Mouse (Mus musculus) forebrain, embryonic 16.5 days (tissue): ENCODE results near the gene Mak. TPM values are rescaled to one million over a fixed set of nuclear protein-coding genes. Genes with fewer than 3 reads are reported as not detected.

Experiments used
- ATAC-seq: fragments of 200-750 bp; cut with Nextera tagmentation; 2 replicates; pipeline ENCODE4 v1.8.0; 2017; ENCODE audit warnings: mild to moderate bottlenecking, moderate library complexity
- H3K27ac ChIP-seq: fragments of 300-500 bp; sonication (generic); 2 replicates; pipeline ENCODE4 v1.5.1; 2014; ENCODE audit warnings: low read length, control low read depth
- H3K27me3 ChIP-seq: fragments of 300-500 bp; sonication (generic); replicated peaks from 2 replicates; pipeline ENCODE4 v1.6.1; 2014; ENCODE audit warnings: low read length; ENCODE audit not compliant: control insufficient read depth, insufficient read depth
- H3K36me3 ChIP-seq: fragments of 300-500 bp; sonication (generic); 2 replicates; pipeline ENCODE4 v1.6.1; 2014; ENCODE audit not compliant: control insufficient read depth, insufficient read depth
- H3K4me1 ChIP-seq: fragments of 300-500 bp; sonication (generic); replicated peaks from 2 replicates; pipeline ENCODE4 v1.6.1; 2014; ENCODE audit warnings: low read length; ENCODE audit not compliant: control insufficient read depth, insufficient read depth
- H3K4me2 ChIP-seq: fragments of 300-500 bp; sonication (generic); 2 replicates; pipeline ENCODE4 v1.6.1; 2014; ENCODE audit warnings: mild to moderate bottlenecking, low read length, control low read depth
- H3K4me3 ChIP-seq: fragments of 300-500 bp; sonication (generic); replicated peaks from 2 replicates; pipeline ENCODE4 v1.5.1; 2014; ENCODE audit warnings: mild to moderate bottlenecking, low read length, control low read depth
- H3K9ac ChIP-seq: fragments of 300-500 bp; sonication (generic); replicated peaks from 2 replicates; pipeline ENCODE4 v1.6.1; 2014; ENCODE audit warnings: low read depth, low read length, control low read depth
- H3K9me3 ChIP-seq: fragments of 300-500 bp; sonication (generic); 2 replicates; pipeline ENCODE4 v1.6.1; 2016; ENCODE audit warnings: low read length; ENCODE audit not compliant: control insufficient read depth
- WGBS: fragments of 180-500 bp; shearing (Covaris S2); extraction: QIAGEN DNeasy Blood & Tissue Kit; methylation state at CpG from one replicate; pipeline ENCODE4 v1.1.7; 2014; 5-methylcytosine and 5-hydroxymethylcytosine counted together
- polyA plus RNA-seq: library from polyadenylated mRNA; unstranded; fragments of >200 nt; fragmentation: Nextera tagmentation; extraction: Ambion mirVana; gene quantifications from 2 replicates; pipeline ENCODE4 v1.2.1, GENCODE M21; 2015

The Mak gene
- polyA plus RNA-seq = 1.6 and 2.1 TPM in 2 replicates

GRCm38 (mm10) chr13:41079421-41079780, at the start of gene Mak:
Mak (minus strand) TSS chr13:41079706.
- Histone ChIP-seq H3K4me2 (peak within 1 kb of the TSS; percentile 74), H3K9me3 (no peaks in the 10 kb centered on the region), H3K4me1 (peaks cover 15% of the 10 kb centered on the region), H3K27ac (no peak within 1 kb of the TSS), H3K27me3 (peaks cover 2% of the 10 kb centered on the region; the same call in 1 of the 2 replicates), H3K4me3 (peak within 1 kb of the TSS; percentile 49), H3K9ac (peak within 1 kb of the TSS; percentile 55), H3K36me3 (no peaks in the 10 kb centered on the region)
- WGBS = under 1% methylated on average over 40 of the region's 40 CpGs
- ATAC-seq = peak; percentile 94

GRCm38 (mm10) chr13:41129061-41129460, 49.6 kb upstream of the Mak start:
- WGBS = 87% methylated on average over 8 of the region's 8 CpGs
- no peak overlapping the region for H3K9ac ChIP-seq

GRCm38 (mm10) chr13:41128326-41128725, 48.8 kb upstream of the Mak start:
- H3K9ac ChIP-seq = no peak overlapping the region
- H3K4me3 ChIP-seq = no peak overlapping the region
- no peak overlapping the region for H3K4me2 ChIP-seq
- H3K9me3 ChIP-seq = no peaks in the 10 kb centered on the region
- H3K36me3 ChIP-seq = no peaks in the 10 kb centered on the region
- 87% methylated on average over 8 of the region's 8 CpGs for WGBS
- H3K4me1 ChIP-seq = no peaks in the 10 kb centered on the region
- no peak for ATAC-seq
- no peak overlapping the region for H3K27ac ChIP-seq
- H3K27me3 ChIP-seq = no peaks in the 10 kb centered on the region

More at GRCm38 (mm10) chr13:41129061-41129460, 49.6 kb upstream of the Mak start:
- Histone ChIP-seq H3K36me3 (no peaks in the 10 kb centered on the region), H3K27ac (no peak overlapping the region), H3K9me3 (no peaks in the 10 kb centered on the region), H3K27me3 (no peaks in the 10 kb centered on the region), H3K4me2 (no peak overlapping the region), H3K4me1 (no peaks in the 10 kb centered on the region), H3K4me3 (no peak overlapping the region)
- no peak for ATAC-seq

GRCm38 (mm10) chr13:41123666-41124225, 44.2 kb upstream of the Mak start:
- Histone ChIP-seq H3K4me1 (no peaks in the 10 kb centered on the region), H3K27ac (peak overlapping the region; percentile 43; the same call in 1 of the 2 replicates), H3K9me3 (no peaks in the 10 kb centered on the region), H3K4me3 (no peak overlapping the region), H3K27me3 (no peaks in the 10 kb centered on the region), H3K36me3 (no peaks in the 10 kb centered on the region), H3K9ac (no peak overlapping the region), H3K4me2 (no peak overlapping the region)
- peak; percentile 57 for ATAC-seq
- 44% methylated on average over 6 of the region's 6 CpGs for WGBS

- Histone ChIP-seq H3K9ac (no peak overlapping the region), H3K27ac (no peak overlapping the region), H3K9me3 (no peaks in the 10 kb centered on the region), H3K27me3 (0 out of 2 replicates have a peak, but pooled peaks cover 4% of the 10 kb centered on the region), H3K4me2 (no peak overlapping the region), H3K36me3 (no peaks in the 10 kb centered on the region), H3K4me3 (no peak overlapping the region), H3K4me1 (no peaks in the 10 kb centered on the region)
- ATAC-seq = no peak
- WGBS = 30% methylated on average over 9 of the region's 9 CpGs
Measured at GRCm38 (mm10) chr13:41119152-41119945, 39.8 kb upstream of the Mak start.

- H3K4me3 ChIP-seq = no peak within 1 kb of the TSS
- no peak for ATAC-seq
Measured at GRCm38 (mm10) chr13:41113940-41114339, 34.4 kb upstream of the Mak start, which contains the start of gene Sycp2l. Sycp2l (plus strand) TSS chr13:41114307.

DNA sequence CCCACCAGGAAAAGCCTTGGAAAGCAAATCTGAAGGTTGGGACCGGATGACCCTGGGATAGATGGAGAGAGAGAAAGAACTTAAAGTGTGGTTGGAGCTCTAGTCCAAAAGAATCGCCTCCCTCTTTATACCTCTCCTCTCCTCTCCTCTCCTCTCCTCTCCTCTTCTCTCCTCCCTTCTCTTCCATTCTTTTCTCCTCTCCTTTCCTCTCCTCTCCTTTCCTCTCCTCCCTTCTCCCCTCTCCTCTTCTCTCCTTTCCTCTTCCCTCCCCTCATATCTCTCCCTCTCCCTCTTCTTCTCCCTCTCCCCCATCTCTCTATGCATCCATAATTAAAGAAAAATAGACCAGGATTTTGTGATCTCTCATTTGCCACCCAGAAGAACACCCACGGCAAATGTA, 31.4 kb upstream of the Mak start, which contains the start of gene Gcm2:
Gcm2 (minus strand) TSS at position 101 of the 400 bp plus-strand sequence.
- Histone ChIP-seq H3K4me2 (no peak within 1 kb of the TSS), H3K27ac (no peak within 1 kb of the TSS), H3K9me3 (no peaks in the 10 kb centered on the region), H3K4me3 (no peak within 1 kb of the TSS), H3K9ac (no peak within 1 kb of the TSS), H3K36me3 (no peaks in the 10 kb centered on the region), H3K4me1 (no peaks in the 10 kb centered on the region), H3K27me3 (0 out of 2 replicates have a peak, but pooled peaks cover 7% of the 10 kb centered on the region)
- ATAC-seq = no peak
- 89% methylated on average over 2 of the region's 3 CpGs for WGBS

More at GRCm38 (mm10) chr13:41113940-41114339, 34.4 kb upstream of the Mak start, which contains the start of gene Sycp2l:
- no peak within 1 kb of the TSS for H3K9ac ChIP-seq
- H3K27me3 ChIP-seq = 0 out of 2 replicates have a peak, but pooled peaks cover 7% of the 10 kb centered on the region
- H3K27ac ChIP-seq = no peak within 1 kb of the TSS
- H3K9me3 ChIP-seq = no peaks in the 10 kb centered on the region
- H3K4me1 ChIP-seq = no peaks in the 10 kb centered on the region
- WGBS = 29% methylated on average over 14 of the region's 14 CpGs
- H3K36me3 ChIP-seq = no peaks in the 10 kb centered on the region
- 0 out of 2 replicates have a peak within 1 kb of the TSS, but pooled peaks have one; percentile 7 for H3K4me2 ChIP-seq

- no peak overlapping the region for H3K27ac ChIP-seq
- H3K27me3 ChIP-seq = no peaks in the 10 kb centered on the region
- no peaks in the 10 kb centered on the region for H3K4me1 ChIP-seq
- H3K4me2 ChIP-seq = no peak overlapping the region
- H3K4me3 ChIP-seq = no peak overlapping the region
- ATAC-seq = no peak
- 96% methylated on average over 13 of the region's 13 CpGs for WGBS
- H3K36me3 ChIP-seq = no peaks in the 10 kb centered on the region
- H3K9ac ChIP-seq = no peak overlapping the region
- no peaks in the 10 kb centered on the region for H3K9me3 ChIP-seq
Measured at GRCm38 (mm10) chr13:41105541-41105940, 26.0 kb upstream of the Mak start.

GRCm38 (mm10) chr13:41103841-41104525, 24.5 kb upstream of the Mak start:
- Histone ChIP-seq H3K4me1 (no peaks in the 10 kb centered on the region), H3K9me3 (no peaks in the 10 kb centered on the region), H3K36me3 (no peaks in the 10 kb centered on the region), H3K27me3 (no peaks in the 10 kb centered on the region), H3K4me2 (no peak overlapping the region), H3K9ac (no peak overlapping the region), H3K27ac (no peak overlapping the region), H3K4me3 (no peak overlapping the region)
- ATAC-seq = no peak
- WGBS = 69% methylated on average over 12 of the region's 12 CpGs
